Mouse (Mus musculus): Measurements from ENCODE around the gene Aftph.

Aftph gene

DNA sequence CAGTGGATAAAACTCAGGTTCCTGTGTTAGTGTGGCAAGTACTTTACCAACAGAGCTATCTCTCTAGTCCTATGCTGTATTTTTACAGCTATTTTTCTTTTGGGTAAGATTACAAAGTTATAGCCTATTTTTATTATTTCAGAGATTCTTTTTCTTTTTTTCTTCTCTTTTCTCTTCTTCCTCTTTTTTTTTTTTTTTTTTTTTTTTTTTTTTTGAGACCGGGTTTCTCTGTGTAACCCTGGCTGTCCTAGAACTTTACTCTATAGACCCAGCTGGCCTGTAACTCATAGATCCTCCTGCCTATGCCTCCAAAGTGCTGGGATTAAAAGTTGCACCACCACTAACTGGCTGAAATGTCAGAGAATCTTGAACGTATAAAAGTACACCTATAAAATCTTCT lies 13.3 kb downstream of the Aftph start:
- no peak for DNase-seq (ENCODE audit: low read depth, low spot score)

DNA sequence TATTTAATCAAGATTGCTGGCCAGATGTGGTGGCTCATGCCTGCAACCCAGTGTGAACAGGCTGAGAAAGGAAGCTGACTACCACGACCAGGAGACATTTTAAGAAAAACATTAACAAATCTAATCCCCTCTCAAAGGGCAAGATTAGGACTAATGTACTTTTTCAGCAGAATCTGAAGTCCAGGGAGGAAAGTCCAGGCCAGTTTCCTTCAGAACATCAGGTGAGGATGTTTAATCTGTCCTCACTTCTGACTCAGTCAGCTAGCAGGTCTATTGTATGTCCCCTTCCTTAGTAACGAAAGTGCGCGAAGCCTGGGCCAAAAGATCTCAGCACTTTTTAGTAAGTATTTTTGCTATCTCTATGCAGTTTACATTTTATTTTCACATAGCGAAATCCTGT lies 17.8 kb downstream of the Aftph start:
- DNase-seq (ENCODE audit: low read depth, low spot score), result no peak

DNA sequence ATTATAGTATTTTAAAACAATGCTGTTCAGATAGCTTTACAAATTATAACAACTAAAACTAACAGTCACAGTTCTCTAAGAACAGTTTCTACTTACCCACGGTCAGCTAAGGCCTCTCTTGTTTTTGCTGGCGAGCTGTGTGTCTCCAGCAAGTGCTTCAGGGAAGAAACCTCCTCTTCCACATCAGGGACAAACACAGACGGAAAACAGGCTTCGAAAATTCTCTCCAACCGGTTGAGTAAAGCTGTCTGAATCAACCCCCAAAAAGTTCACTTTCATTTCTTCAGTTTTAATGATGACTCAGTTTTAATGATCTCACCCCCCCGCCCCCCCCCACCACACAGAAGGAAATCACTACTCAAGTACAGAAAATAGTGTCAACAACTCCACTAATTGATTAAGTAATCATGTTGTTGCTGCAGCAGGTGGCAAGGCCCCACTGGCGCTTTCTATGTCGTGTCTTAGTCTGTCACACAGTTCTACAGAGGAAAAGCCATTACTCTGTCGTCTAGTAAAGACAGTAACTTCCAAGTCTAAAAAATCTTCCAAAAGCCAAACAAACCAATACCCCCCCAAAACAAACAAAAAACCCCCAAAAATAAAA lies 29.2 kb downstream of the Aftph start:
- no peak for DNase-seq (ENCODE audit: low read depth, low spot score)

DNA sequence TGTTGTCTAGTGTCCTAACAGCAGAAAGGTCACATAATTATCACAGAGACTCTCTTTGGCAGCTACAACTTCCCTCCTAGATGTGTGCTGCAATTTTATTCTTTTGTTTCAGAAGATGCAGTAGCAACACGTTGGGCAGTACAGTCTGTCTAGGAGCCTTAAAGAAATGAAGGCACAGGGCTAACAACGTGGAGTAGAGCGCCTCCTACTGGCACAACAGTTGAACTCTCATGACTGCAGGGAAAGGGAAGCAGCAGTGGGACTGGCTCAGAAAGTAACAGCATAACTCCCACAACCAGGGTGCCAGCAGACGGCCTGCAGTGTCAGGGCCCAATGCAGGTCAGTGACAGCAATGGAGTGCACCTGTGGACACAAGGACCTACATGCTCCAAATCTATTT lies 50.4 kb downstream of the Aftph start:
- peak; percentile 78 for DNase-seq (ENCODE audit: low read depth, low spot score)

DNA sequence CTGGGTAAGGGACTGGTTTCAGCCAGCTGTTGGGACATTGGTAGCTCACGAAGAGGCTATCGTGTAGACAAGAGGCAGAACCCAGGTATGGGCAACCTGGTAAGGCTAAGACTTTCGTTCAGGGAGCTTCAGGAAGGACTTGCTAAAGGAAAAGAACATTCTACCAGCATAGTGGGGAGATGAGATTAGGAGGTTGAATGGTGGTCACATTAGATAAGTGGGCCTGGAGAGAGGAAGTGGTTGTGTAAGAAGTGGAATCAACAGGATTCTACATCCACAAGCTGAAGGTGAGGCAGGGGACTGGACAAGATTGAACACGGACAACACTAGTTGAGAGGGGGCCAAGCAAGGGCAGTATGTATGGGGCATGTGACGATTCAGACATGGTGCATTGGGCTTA lies 59.7 kb downstream of the Aftph start:
- no peak for DNase-seq (ENCODE audit: low read depth, low spot score)

DNA sequence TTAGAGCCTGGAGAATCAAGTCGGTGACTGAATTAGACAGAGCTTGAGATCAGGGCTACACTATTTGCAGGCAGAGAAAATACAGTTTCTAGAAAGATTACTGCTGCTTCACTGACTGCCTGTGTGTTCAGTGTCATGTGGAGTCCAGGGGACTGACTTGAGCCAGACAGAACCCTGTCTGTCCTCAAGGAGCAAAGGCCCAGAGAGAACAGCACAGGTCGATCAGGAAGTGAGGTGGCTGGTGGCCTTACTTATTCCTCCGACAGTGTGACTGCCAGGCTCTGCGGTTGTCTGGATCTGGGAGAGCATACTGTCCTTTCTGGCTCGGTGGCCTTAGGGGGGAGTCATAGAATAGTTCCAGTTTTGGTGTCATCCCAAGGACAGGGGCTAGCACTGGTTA lies 60.6 kb downstream of the Aftph start:
- DNase-seq (ENCODE audit: low read depth, low spot score), result no peak

DNA sequence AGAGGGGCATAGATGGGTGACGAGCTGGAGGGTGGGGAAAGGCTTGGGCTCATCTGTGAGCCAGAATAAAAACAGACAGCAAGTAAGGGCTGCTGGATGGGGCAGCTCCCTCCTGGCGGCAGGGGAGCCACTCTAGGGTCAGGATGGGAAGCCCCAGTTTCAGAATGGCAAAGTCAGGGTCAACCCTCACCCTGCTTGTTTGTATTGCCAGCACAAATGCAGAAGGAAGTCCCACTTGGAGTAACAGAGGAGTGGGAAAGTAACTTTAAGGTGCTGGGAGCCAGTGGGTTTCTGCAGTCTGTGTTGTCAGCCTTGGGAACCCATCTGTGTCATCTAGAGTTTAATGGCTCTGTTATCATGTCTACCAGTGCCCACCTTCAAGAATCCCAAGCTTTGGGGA lies 62.0 kb downstream of the Aftph start:
- DNase-seq (ENCODE audit: low read depth, low spot score), result no peak

DNA sequence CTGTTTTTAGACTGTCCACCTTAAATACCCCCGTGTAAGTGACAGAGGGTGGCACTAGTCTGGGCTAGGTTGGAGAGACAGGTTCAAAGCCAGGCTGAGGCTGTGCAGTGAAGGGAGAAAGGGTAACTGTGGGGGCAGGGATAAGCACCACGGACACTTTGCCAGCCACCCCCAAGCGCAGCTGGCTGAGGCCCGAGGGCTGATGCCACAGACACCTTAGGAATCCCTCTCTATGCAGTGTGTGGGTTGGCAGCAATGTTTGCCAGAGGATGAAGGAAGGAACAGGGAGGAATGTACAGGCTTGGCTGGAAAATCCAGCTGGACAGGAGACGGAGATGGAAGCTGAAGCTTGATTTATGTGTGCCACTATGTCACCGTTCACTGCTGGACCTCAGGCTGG lies 68.9 kb downstream of the Aftph start:
- DNase-seq (ENCODE audit: low read depth, low spot score), result no peak

DNA sequence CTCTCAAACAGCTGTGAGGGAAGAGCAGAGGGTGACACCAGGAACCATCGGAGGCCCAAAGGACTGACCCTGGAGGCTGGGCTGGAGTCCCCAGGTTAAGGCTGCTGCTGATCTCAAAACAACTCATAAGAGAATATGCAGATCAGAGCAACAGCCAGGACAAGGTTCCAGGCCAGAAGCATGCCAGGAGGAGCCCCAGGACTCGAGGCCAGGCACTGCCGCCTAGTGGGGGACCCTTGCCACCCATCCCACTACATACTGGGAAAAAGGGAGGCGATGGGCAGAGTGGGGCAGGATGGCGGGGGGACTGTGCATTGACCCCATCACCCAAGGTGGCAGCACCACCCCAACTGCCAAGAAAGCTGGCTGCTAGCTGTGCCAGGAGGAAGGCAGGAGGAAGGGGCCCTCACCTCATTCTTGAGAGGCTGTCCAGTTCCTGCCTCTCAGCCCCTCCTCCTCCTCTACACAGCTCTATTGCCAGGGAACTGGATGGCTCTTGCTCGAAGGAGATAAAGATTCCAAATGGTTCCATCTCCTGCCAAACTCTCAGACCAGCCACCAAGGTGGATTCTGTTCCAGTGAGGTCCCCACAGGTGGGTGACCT lies 69.5 kb downstream of the Aftph start:
- DNase-seq (ENCODE audit: low read depth, low spot score), result peak; percentile 7

DNA sequence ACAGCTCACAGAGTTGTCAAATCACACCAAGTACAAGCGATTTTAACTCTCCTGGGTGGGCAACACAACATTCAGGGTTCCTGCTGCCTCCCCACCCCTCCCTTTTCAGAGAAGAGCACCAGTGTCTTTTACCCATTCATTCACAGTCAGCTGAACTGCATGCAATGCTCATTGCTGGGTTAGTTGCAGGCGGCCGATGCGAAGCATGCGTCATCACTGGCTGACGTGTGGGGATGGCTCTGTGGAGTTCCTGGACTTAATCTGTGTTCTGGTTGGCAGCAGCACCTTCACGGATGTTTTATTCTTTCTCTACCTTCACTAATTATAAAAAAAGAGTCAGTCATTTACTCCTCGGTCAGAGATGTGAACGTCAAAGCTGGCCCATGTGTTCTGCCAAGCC lies 76.5 kb downstream of the Aftph start:
- no peak for DNase-seq (ENCODE audit: low read depth, low spot score)

DNA sequence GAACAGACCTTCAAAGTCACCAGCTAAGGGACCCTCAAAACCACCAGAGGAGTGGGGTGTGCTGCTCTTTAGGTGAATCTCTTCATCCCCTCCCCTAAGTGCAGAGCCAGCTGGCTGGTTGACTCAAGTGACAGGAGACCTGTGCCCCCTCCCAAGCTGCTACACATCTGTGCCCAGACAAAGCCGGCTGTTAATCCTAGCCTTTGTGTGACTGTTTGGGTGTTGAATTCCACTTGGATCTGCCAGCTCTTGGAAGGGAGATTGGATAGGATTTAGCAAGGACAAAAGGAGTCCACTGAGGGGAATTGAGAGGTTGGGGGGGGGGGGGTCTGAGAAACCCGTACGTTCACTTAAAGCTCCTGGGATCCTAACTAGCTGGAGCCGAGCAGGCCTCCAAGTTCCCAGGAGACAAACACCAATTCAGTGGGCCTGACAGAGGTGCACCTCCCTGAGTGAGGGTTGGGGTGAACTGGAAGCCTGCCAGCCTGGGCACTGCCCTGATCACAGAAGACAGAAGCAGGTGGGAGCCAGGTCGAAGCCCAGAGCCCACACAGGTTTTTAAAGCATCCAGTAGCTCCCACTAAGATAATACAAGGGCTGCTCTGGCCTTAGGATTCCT lies 77.7 kb downstream of the Aftph start:
- peak; percentile 10 for DNase-seq (ENCODE audit: low read depth, low spot score)

DNA sequence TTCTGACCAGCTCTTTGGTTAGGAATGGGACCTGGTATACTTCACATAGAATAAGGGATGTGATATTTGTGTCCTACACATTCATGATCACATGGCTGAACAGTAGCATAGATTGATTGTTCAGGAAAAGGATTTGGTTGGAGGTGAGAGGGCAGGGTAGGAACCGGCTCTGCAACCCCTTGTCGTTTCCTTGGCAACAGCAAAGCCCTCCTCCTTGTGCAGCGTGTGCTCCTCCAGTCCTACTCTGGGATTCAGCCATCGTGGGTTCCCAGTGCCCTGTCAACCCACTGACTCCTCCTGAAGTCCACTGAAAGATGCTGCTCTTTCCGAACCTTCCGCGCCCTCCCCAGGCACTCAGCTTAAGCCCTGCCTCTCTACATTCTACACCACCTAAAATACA lies 78.6 kb downstream of the Aftph start:
- peak; percentile 68 for DNase-seq (ENCODE audit: low read depth, low spot score)

DNA sequence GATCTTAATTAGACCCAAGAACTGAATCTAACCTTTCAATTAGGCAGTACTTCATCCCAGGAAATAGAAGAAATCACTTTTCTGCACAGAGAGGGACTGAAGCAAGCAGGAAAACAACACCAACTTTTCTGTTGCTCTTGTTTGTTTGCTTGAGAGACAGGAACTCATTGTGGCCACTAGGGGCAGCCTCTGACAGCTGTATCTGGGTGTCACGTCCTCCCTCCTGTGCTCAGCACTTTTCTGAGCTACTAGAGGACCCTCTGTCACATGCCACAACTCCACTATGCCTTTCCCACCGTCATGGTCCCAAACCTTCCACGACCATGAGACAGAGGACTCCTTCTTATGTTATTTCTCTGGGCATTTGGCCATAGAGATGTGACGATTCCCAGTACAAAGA lies 79.7 kb downstream of the Aftph start:
- DNase-seq (ENCODE audit: low read depth, low spot score), result peak; percentile 70

DNA sequence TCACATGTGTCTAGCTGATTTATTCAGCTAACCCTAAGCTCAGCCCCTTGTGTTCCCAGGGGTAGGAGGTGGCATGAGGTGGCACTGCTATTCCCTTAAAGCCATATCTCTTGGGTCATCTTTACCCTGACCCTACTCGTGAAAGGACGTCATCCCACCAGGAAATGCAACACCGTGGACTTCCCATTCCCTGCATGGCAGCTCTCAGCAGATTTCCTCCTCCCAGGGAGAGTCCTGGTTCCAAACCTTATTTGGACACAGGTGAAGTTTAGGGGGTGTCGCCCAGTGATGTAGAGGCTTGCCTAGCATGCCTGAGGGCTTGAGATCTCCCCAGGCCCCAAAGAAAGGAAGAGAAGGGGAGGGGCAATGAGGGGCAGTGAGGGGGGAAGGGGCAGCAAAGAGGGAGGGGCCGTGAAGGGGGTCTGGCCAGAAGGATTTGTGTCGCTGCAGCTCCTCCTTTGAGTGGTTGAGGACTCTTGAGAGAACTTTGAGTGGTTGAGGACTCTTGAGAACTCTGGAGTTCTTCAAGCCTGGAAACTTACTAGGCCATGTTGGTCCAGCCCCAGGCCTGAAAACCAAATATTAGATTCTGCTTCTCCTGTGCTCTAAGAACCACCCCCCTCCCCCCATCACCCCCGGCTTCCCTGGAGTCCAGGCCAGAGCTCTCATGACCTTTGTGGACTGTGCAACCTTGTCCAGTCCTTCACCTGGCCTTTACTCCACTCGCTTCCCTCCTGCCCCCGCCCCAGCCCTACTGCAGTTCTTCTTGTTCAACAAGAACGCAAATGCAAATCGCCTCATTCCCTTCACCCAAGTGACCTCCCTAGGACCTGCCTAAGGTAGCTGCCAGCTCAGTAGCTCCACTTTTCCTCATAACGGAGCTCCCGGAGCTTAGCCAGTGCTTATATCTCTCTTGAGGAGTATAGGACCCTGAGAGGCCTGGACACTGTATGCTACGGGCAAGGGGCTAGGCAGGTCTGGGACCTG lies 81.0 kb downstream of the Aftph start:
- peak; percentile 46 for DNase-seq (ENCODE audit: low read depth, low spot score)

DNA sequence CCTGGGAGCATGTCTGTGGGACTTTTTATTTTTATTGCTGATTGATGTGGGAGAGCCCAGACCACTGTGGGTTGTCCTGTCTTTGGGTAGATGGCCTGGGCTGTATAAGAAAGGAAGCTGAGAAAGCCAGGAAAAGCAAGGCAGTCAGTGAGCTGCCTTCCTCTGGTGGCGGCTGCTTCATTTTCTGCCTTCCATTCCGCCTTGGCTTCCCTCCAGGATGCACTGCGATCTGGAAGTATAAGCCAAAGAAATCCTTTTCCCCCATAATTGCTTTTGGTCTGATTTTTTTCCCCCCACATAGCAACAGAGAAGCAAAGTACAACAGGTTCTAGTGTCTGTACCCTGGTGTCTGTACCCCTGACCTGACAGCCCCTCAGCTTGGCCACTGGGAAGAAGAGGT lies 82.3 kb downstream of the Aftph start:
- DNase-seq (ENCODE audit: low read depth, low spot score), result no peak

DNA sequence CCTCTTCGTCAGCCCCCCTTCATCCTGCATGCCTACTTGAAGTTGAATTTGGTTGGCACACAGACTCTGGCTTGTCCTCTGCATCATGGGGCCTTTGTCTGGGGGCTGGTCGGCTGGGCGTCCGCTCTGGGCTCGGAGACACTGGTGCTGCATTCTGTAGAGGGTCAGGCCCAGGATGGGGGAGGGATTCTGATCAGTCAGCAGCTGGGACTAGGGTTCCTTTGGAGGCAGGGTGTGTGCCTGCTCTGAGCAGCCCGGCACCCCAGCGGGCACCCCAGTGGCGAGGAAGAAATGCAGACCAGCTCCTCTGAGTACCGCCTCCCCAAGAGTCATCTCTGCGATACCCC lies 84.7 kb downstream of the Aftph start:
- DNase-seq (ENCODE audit: low read depth, low spot score), result peak; percentile 41

DNA sequence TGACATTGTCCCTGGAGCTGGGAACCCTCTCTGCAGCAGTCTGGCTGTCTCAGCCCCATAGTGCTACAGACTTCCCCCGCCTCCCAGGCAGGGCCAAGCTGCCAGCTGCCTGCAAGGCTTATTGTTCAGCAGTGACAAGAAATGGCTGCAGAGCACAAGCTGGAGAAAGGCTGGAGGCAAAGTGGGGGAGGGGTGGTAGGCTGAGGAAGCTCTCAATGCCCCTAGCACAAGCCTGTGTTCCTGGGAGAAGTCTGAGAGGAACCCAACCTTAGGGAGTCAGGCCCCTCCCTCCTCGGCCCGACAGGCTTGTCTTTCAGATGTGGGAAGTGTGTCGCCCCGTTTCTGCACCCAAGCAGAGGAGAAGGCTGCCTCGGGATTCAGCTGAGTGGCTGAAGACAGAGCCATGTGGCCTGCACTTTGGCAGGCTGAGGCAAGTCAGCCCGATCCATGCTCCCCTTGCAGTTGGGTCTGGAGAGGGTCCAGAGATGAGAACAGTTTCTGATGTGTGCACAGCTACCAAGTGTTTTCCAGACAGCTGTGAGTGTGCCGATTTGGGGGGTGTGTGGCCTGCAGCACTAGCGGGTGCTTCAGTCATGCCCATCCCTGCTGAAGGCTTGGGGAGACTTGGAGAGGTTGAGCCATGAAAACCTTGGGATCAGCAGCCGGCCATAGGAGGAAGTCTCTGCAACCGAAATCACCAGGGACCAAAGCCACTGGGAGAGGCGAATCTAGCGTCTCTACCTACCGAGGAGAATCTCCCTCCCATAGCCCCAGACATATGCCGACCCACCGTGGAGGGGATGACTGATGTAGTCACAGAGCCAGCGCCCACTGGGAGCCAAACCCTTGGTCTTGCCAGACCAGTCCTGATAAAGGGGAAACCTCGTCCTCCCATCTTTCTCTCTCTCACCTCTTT lies 85.3 kb downstream of the Aftph start:
- peak; percentile 82 for DNase-seq (ENCODE audit: low read depth, low spot score)

DNA sequence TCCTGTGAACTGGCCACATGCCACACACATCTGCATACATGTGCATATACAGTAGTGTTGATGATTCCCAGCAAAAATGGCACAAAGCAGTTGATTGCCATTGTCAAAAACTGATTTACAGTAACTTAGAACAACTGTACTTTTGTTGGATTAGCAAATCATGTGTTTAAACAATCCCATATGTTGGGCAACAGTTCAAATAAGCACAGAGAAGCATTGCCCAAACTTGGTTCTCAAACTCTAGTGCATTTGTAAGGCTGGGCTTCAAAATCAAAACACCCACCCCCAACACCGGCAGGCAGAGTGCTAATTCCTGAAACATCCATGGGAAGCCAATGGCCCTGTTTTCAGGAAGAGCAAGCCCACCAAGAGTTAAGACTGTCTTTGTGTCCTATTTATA lies 90.2 kb downstream of the Aftph start:
- DNase-seq (ENCODE audit: low read depth, low spot score), result no peak

DNA sequence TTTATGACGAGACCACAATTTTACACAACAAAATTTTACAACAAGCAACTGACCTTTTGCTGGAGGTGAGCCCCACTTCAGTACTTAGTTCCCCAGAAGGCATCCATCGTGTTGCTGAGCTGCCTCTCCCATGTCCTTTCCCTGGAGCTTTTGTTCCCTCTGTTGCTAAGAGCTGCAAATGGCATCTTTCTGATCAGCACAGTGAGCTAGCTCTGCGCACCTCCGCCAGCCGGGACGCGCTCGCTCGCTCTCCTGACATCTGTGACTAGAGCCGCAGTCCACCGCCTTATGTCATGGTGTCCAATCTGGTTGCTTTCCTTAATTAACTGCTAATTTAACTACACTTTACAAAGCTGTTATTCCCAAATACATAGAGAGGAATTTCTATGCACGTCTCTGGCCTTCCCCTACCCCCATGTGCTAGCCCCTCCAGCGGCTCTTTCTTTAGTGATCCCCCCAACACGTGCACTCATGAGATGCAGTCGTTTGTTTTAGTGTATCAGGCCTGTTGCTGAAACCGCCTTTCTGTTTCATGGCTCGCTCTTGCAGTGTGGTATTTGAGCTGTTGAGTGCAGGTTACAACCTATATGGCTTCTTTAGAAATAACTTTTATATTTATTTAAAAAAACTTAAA lies 91.3 kb downstream of the Aftph start:
- peak; percentile 75 for DNase-seq (ENCODE audit: low read depth, low spot score)

DNA sequence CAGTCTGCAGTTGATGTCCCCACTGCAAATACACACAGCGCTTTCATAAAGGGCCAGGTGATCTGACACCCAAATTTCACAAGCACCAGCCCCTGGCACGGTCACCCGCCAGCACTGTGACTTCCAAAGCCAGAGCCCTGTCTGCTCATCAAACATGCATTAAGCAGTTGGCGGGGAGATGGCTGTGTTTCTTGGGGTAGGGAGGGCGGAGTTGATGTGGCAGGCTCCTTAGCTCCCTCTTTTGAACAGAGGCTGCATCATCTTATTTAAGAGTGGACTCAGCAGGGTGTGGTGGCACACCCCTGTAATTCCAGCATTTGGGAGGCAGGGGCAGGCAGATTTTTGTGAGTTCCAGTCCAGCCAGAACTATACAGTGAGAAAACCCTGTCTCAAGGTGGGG lies 91.9 kb downstream of the Aftph start:
- DNase-seq (ENCODE audit: low read depth, low spot score), result peak; percentile 88

Measured in R1 (cell line).